Mouse (Mus musculus): ENCODE measurements around the gene Nrap. TPM values are rescaled to one million over a fixed set of nuclear protein-coding genes. Genes with fewer than 3 reads are reported as not detected.
A peak's percentile ranks its signal among the peaks of the same experiment; 100 is the strongest.

Gene Nrap
- polyA plus RNA-seq, 1 experiment, result not detected

- 51% methylated on average over 26 of the region's 26 CpGs for WGBS
These were observed 45.8 kb downstream of the Nrap start for GRCm38 (mm10) chr19:56343869-56344563.

GRCm38 (mm10) chr19:56342006-56342405 lies 47.8 kb downstream of the Nrap start:
- WGBS, result 49% methylated on average over 8 of the region's 8 CpGs
- no peak overlapping the region for H3K27ac ChIP-seq (ENCODE audit: insufficient read depth, low read depth, low read length)
- H3K4me3 ChIP-seq (ENCODE audit: insufficient read depth, low read depth, low read length), result no peak overlapping the region
- TF ChIP-seq POLR2A (IDR thresholded peaks at IDR 0.05; ENCODE audit: insufficient read depth, low read depth, low read length) (no peak), CTCF (IDR thresholded peaks at IDR 0.05; ENCODE audit: insufficient read depth, low read depth, low read length) (no peak)
- 0 out of 2 replicates have a peak, but pooled peaks cover 3% of the 10 kb centered on the region for H3K4me1 ChIP-seq (ENCODE audit: control insufficient read depth, insufficient read depth, low read length)

More at GRCm38 (mm10) chr19:56343869-56344563, 45.8 kb downstream of the Nrap start:
- no peak overlapping the region for H3K27ac ChIP-seq (ENCODE audit: insufficient read depth, low read depth, low read length)
- TF ChIP-seq CTCF (IDR thresholded peaks at IDR 0.05; ENCODE audit: insufficient read depth, low read depth, low read length) (no peak), POLR2A (IDR thresholded peaks at IDR 0.05; ENCODE audit: insufficient read depth, low read depth, low read length) (no peak)
- H3K4me1 ChIP-seq (ENCODE audit: control insufficient read depth, insufficient read depth, low read length), result 0 out of 2 replicates have a peak, but pooled peaks cover 3% of the 10 kb centered on the region
- no peak overlapping the region for H3K4me3 ChIP-seq (ENCODE audit: insufficient read depth, low read depth, low read length)

DNA sequence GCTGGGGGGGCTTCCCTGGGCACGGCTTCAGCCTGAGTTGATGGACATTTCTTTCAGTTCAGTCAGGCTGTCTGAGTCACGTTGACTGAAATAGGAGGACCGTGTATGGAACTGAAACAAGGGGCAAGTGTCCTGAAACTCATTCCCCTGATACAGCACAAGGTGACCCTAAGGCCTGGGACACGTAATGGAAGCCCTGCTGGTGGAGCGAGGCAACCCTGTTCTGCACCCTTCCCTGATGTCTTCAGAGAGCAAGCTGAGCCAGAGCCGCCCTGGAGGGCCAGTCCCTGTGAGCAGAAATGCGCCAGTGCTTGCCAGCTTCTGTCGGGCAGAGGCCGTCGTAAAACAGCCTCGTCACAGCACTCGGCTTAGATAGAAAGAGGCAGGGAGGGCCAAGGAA lies 53.0 kb downstream of the Nrap start:
- H3K27ac ChIP-seq (ENCODE audit: insufficient read depth, low read depth, low read length), result no peak overlapping the region
- 81% methylated on average over 12 of the region's 12 CpGs for whole genome bisulfite sequencing
- no peak for TF ChIP-seq CTCF (IDR thresholded peaks at IDR 0.05; ENCODE audit: insufficient read depth, low read depth, low read length)
- no peak for TF ChIP-seq POLR2A (IDR thresholded peaks at IDR 0.05; ENCODE audit: insufficient read depth, low read depth, low read length)
- no peak overlapping the region for H3K4me3 ChIP-seq (ENCODE audit: insufficient read depth, low read depth, low read length)
- no peaks in the 10 kb centered on the region for H3K4me1 ChIP-seq (ENCODE audit: control insufficient read depth, insufficient read depth, low read length)

DNA sequence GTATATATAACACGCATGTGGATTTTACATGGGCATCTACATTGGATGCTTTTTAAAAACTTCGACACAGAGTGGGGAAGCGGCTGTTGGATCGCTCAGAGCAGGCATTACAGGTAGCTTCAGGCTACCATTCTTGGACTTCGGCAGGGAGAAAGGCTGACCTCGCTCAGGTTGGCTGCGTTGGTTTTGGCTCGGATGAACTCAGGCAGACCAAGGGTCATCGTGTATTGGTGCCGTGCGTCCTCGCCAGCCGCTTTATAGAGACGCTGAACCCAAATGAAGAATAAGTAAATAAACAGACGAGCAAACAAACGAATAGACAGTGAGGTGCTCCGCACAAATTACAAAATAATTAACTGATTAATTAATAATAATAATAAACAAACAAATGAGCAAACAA lies 53.5 kb downstream of the Nrap start:
- H3K4me1 ChIP-seq (ENCODE audit: control insufficient read depth, insufficient read depth, low read length), result no peaks in the 10 kb centered on the region
- 96% methylated on average over 17 of the region's 17 CpGs for WGBS
- no peak overlapping the region for H3K27ac ChIP-seq (ENCODE audit: insufficient read depth, low read depth, low read length)
- no peak overlapping the region for H3K4me3 ChIP-seq (ENCODE audit: insufficient read depth, low read depth, low read length)
- TF ChIP-seq CTCF (IDR thresholded peaks at IDR 0.05; ENCODE audit: insufficient read depth, low read depth, low read length) (no peak), POLR2A (IDR thresholded peaks at IDR 0.05; ENCODE audit: insufficient read depth, low read depth, low read length) (no peak)

DNA sequence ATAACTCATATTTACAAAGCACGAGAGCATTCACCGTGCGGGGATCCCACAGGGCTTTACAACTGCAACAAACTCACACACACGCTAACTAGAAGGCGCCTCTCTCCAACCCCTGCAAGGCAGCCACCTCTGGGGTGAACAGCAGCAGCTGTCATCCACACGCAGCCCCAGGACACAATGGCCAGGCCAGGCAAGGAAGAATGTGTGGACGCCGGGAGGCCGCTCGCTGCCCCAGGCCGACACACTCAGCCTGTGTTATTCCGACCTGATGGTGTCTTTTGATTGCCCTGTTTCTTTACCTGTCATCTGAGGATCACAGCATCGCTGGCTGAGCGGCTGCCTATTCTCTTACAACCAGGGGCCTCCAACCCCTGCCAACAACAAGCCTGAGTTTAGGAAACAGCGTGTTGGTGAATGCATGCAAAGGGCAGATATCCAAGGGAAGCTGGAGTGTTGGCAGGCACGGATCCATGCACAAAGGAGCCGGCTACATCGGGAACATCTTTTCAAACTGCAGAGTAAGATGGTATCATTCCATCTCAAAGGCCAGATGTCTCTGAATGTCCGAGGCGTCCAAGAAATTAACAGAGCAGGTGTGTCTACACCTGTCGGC lies 63.5 kb downstream of the Nrap start:
- 59% methylated on average over 21 of the region's 21 CpGs for WGBS
- Histone ChIP-seq H3K4me1 (ENCODE audit: control insufficient read depth, insufficient read depth, low read length) (peaks cover 14% of the 10 kb centered on the region), H3K27ac (ENCODE audit: insufficient read depth, low read depth, low read length) (no peak overlapping the region), H3K4me3 (ENCODE audit: insufficient read depth, low read depth, low read length) (no peak overlapping the region)
- no peak for TF ChIP-seq CTCF (IDR thresholded peaks at IDR 0.05; ENCODE audit: insufficient read depth, low read depth, low read length)
- TF ChIP-seq POLR2A (IDR thresholded peaks at IDR 0.05; ENCODE audit: insufficient read depth, low read depth, low read length), result no peak

GRCm38 (mm10) chr19:56325676-56326075 lies 64.2 kb downstream of the Nrap start:
- Histone ChIP-seq H3K4me1 (ENCODE audit: control insufficient read depth, insufficient read depth, low read length) (peaks cover 14% of the 10 kb centered on the region), H3K27ac (ENCODE audit: insufficient read depth, low read depth, low read length) (no peak overlapping the region), H3K4me3 (ENCODE audit: insufficient read depth, low read depth, low read length) (no peak overlapping the region)
- WGBS, result 61% methylated on average over 10 of the region's 10 CpGs
- TF ChIP-seq POLR2A (IDR thresholded peaks at IDR 0.05; ENCODE audit: insufficient read depth, low read depth, low read length) (no peak), CTCF (IDR thresholded peaks at IDR 0.05; ENCODE audit: insufficient read depth, low read depth, low read length) (no peak)

GRCm38 (mm10) chr19:56321303-56321920 lies 68.4 kb downstream of the Nrap start:
- Histone ChIP-seq H3K27ac (ENCODE audit: insufficient read depth, low read depth, low read length) (no peak overlapping the region), H3K4me1 (ENCODE audit: control insufficient read depth, insufficient read depth, low read length) (peaks cover 20% of the 10 kb centered on the region), H3K4me3 (ENCODE audit: insufficient read depth, low read depth, low read length) (no peak overlapping the region)
- 76% methylated on average over 12 of the region's 12 CpGs for WGBS
- TF ChIP-seq POLR2A (IDR thresholded peaks at IDR 0.05; ENCODE audit: insufficient read depth, low read depth, low read length), result no peak
- TF ChIP-seq CTCF (IDR thresholded peaks at IDR 0.05; ENCODE audit: insufficient read depth, low read depth, low read length), result no peak

DNA sequence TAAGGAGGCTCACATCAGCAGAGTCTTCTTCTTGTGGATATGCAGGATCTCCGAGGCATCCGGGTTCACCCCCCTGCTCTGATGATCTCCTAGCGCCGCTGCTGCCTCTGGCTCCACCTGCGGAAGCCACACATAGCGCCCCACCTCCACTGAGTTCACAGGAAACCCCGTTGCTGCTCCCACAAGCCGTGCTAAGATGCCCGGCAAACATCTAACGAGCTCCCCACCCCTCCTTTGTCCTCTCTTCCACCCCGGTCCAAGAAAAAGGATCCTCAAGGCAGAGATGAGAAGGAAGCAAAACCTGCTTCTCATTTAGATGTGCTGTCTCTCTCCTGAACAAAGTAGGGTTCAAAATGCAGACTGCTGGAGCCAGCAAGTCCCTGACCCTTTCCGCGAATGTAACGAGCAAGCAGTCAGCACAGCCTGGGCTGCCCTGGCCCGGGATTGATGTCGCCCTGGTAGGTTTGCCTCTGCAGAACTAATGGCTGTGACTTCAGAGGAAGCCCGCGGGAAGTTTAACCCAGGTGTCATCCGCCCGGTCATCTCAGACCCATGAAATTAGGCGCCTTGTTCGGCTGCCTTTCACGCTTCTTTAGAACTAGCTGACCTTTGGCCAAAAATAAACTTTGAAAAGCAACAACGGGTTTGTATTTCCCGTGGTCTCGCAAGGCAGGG lies 69.5 kb downstream of the Nrap start:
- TF ChIP-seq CTCF (IDR thresholded peaks at IDR 0.05; ENCODE audit: insufficient read depth, low read depth, low read length) (no peak), POLR2A (IDR thresholded peaks at IDR 0.05; ENCODE audit: insufficient read depth, low read depth, low read length) (no peak)
- H3K4me3 ChIP-seq (ENCODE audit: insufficient read depth, low read depth, low read length), result peak overlapping the region; percentile 13; the same call in 1 of the 2 replicates
- WGBS, result 42% methylated on average over 26 of the region's 26 CpGs
- peaks cover 10% of the 10 kb centered on the region for H3K4me1 ChIP-seq (ENCODE audit: control insufficient read depth, insufficient read depth, low read length)
- H3K27ac ChIP-seq (ENCODE audit: insufficient read depth, low read depth, low read length), result no peak overlapping the region
